Mouse (Mus musculus): ENCODE results near the gene Odf3b.

DNA sequence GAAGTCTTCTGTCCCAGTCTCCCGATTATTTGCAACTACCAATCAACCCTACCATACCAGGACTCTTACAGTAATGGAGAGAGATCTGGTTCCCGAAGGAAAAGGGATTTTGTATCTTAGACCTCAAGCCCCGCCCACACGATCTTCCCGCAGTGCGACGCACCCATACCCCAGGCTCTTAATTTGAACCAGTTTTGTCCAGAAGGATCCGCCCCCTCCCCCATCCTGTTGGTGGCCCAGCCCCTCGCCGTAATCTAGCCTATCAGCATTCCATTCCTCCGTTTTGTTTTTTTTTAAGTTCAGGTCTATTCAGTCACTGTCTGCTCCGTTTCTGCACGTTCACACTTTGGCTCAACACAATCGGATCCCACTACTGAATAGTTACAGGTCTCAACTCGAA is 22.7 kb downstream of the Odf3b start:
- TF ChIP-seq ZC3H11A (IDR thresholded peaks at IDR 0.05; ENCODE audit: borderline replicate concordance, low read depth, low read length) (no peak), MAFK (IDR thresholded peaks at IDR 0.05; ENCODE audit: insufficient read depth, low read depth, low read length) (no peak), ZNF384 (IDR thresholded peaks at IDR 0.05; ENCODE audit: low read depth, low read length) (peak; percentile 95)
